Mouse (Mus musculus): ENCODE measurements around the gene Trmt10b.

Gene Trmt10b

GRCm38 (mm10) chr4:45296662-45297564 lies at the start of gene Trmt10b:
Gene Trmt10b, plus strand, starts transcription at chr4:45297127.
- peak; percentile 81 for DNase-seq

- no peak for DNase-seq
Measured at GRCm38 (mm10) chr4:45251265-45251664, 45.7 kb upstream of the Trmt10b start.

- DNase-seq = no peak
Measured at GRCm38 (mm10) chr4:45252861-45253262, 44.1 kb upstream of the Trmt10b start.

- DNase-seq = no peak
Measured at GRCm38 (mm10) chr4:45253839-45254601, 42.9 kb upstream of the Trmt10b start.

GRCm38 (mm10) chr4:45259232-45259832 lies 37.6 kb upstream of the Trmt10b start:
- DNase-seq = no peak

GRCm38 (mm10) chr4:45261551-45261950 lies 35.4 kb upstream of the Trmt10b start:
- DNase-seq = no peak

GRCm38 (mm10) chr4:45267883-45268282 lies 29.0 kb upstream of the Trmt10b start:
- DNase-seq = no peak

- DNase-seq = peak; percentile 41
Measured at GRCm38 (mm10) chr4:45271041-45271452, 25.9 kb upstream of the Trmt10b start.

- no peak for DNase-seq
Measured at GRCm38 (mm10) chr4:45275770-45276169, 21.2 kb upstream of the Trmt10b start.

GRCm38 (mm10) chr4:45279292-45279691 lies 17.6 kb upstream of the Trmt10b start:
- peak; percentile 27 for DNase-seq

GRCm38 (mm10) chr4:45279981-45280548 lies 16.9 kb upstream of the Trmt10b start:
- peak; percentile 78 for DNase-seq

GRCm38 (mm10) chr4:45286318-45286717 lies 10.6 kb upstream of the Trmt10b start:
- DNase-seq = peak; percentile 31

- no peak for DNase-seq
Measured at GRCm38 (mm10) chr4:45287906-45288305, 9.0 kb upstream of the Trmt10b start.

- DNase-seq = no peak
Measured at GRCm38 (mm10) chr4:45305536-45305935, 8.6 kb downstream of the Trmt10b start.

- DNase-seq = peak; percentile 41
Measured at GRCm38 (mm10) chr4:45308046-45308445, 11.1 kb downstream of the Trmt10b start.

- no peak for DNase-seq
Measured at GRCm38 (mm10) chr4:45308606-45309005, 11.7 kb downstream of the Trmt10b start.

- DNase-seq = no peak
Measured at GRCm38 (mm10) chr4:45311056-45311455, 14.1 kb downstream of the Trmt10b start.

- DNase-seq = peak; percentile 90
Measured at GRCm38 (mm10) chr4:45320159-45320816, 23.4 kb downstream of the Trmt10b start.

GRCm38 (mm10) chr4:45331139-45331538 lies 34.2 kb downstream of the Trmt10b start:
- DNase-seq = peak; percentile 24

- no peak for DNase-seq
Measured at GRCm38 (mm10) chr4:45332466-45332865, 35.5 kb downstream of the Trmt10b start.

- DNase-seq = no peak
Measured at GRCm38 (mm10) chr4:45341226-45341625, 44.3 kb downstream of the Trmt10b start.

- DNase-seq = peak; percentile 97
Measured at GRCm38 (mm10) chr4:45341669-45342249, 44.8 kb downstream of the Trmt10b start, which contains the start of gene Dcaf10. Gene Dcaf10, plus strand, starts transcription at chr4:45342101.
